Mouse (Mus musculus) midbrain, embryonic 11.5 days (tissue): Measurements from ENCODE around the gene Plekhg3. TPM values are rescaled to one million over a fixed set of nuclear protein-coding genes. Genes with fewer than 3 reads are reported as not detected.

Source experiments
- ATAC-seq: fragments of 200-750 bp; cut with Nextera tagmentation; 2 replicates; pipeline ENCODE4 v1.8.0; 2017; ENCODE audit warnings: moderate TSS enrichment, moderate library complexity; ENCODE audit not compliant: low FRiP score
- DNase-seq: peaks from one replicate; pipeline ENCODE4 v3.0.0; 2015; ENCODE audit warnings: low spot score; ENCODE audit errors: missing footprints
- H3K27ac ChIP-seq: fragments of 300-500 bp; sonication (generic); 2 replicates; pipeline ENCODE4 v1.5.1; 2014; ENCODE audit warnings: low read depth, low read length
- H3K27me3 ChIP-seq: fragments of 300-500 bp; sonication (generic); 2 replicates; pipeline ENCODE4 v1.6.1; 2014; ENCODE audit warnings: mild to moderate bottlenecking, low read length, moderate library complexity, mixed read lengths; ENCODE audit not compliant: control insufficient read depth, insufficient read depth
- H3K36me3 ChIP-seq: fragments of 300-500 bp; sonication (generic); 2 replicates; pipeline ENCODE4 v1.6.1; 2014; ENCODE audit warnings: mild to moderate bottlenecking, low read length, moderate library complexity, mixed read lengths; ENCODE audit not compliant: control insufficient read depth, insufficient read depth
- H3K4me1 ChIP-seq: fragments of 300-500 bp; sonication (generic); 2 replicates; pipeline ENCODE4 v1.6.1; 2014; ENCODE audit warnings: low read length; ENCODE audit not compliant: control insufficient read depth, insufficient read depth
- H3K4me2 ChIP-seq: fragments of 300-500 bp; sonication (generic); 2 replicates; pipeline ENCODE4 v1.6.1; 2014; ENCODE audit warnings: mild to moderate bottlenecking, moderate library complexity
- H3K4me3 ChIP-seq: fragments of 300-500 bp; sonication (generic); 2 replicates; pipeline ENCODE4 v1.5.1; 2014; ENCODE audit warnings: low read depth, low read length
- H3K9ac ChIP-seq: fragments of 300-500 bp; sonication (generic); 2 replicates; pipeline ENCODE4 v1.6.1; 2014; ENCODE audit warnings: low read length
- H3K9me3 ChIP-seq: fragments of 300-500 bp; sonication (generic); 2 replicates; pipeline ENCODE4 v1.6.1; 2016; ENCODE audit warnings: low read length; ENCODE audit not compliant: control insufficient read depth
- WGBS: fragments of 180-500 bp; shearing (Covaris S2); extraction: QIAGEN DNeasy Blood & Tissue Kit; methylation state at CpG from one replicate; pipeline ENCODE4 v1.1.7; 2014; 5-methylcytosine and 5-hydroxymethylcytosine counted together
- polyA plus RNA-seq: library from polyadenylated mRNA; unstranded; fragments of >200 nt; fragmentation: Nextera tagmentation; extraction: Ambion mirVana; gene quantifications from 2 replicates; pipeline ENCODE4 v1.2.1, GENCODE M21; 2014

Gene Plekhg3
- polyA plus RNA-seq, 1 experiment from 2014 or later = 1.3 TPM

DNA sequence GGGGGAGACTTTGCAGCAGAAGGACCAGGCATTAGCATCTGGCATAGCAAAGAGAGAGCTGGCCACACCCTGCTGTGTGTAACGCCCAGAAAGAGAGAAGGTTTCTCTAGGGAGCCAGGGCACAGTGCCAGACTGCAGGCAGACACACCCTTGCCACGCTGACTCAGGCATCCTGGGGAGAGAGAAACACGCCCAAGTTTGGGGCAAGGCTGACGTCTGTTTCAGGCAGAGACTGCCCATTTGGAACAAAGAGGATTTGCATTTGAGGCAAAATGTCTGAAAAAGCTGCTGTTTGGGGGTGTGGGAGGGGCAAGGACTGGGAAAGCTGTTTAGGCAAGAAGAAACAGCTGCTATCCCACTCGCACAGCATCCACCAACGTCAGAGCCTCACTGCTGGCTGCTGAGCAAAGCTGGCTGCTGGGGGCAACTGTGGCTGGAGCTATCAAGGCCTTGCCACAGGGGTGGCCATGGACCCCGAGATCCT lies 63.2 kb downstream of the Plekhg3 start:
- DNase-seq (no peak), ATAC-seq (0 out of 2 replicates have a peak, but pooled peaks have one; percentile 46)
- no peak overlapping the region for H3K4me2 ChIP-seq
- H3K9me3 ChIP-seq = no peaks in the 10 kb centered on the region
- H3K27ac ChIP-seq = no peak overlapping the region
- peak overlapping the region; percentile 30; the same call in 1 of the 2 replicates for H3K9ac ChIP-seq
- 15% methylated on average over 7 of the region's 7 CpGs for WGBS
- no peak overlapping the region for H3K4me3 ChIP-seq
- no peaks in the 10 kb centered on the region for H3K27me3 ChIP-seq
- peaks cover 4% of the 10 kb centered on the region; the same call in 1 of the 2 replicates for H3K4me1 ChIP-seq
- no peaks in the 10 kb centered on the region for H3K36me3 ChIP-seq

DNA sequence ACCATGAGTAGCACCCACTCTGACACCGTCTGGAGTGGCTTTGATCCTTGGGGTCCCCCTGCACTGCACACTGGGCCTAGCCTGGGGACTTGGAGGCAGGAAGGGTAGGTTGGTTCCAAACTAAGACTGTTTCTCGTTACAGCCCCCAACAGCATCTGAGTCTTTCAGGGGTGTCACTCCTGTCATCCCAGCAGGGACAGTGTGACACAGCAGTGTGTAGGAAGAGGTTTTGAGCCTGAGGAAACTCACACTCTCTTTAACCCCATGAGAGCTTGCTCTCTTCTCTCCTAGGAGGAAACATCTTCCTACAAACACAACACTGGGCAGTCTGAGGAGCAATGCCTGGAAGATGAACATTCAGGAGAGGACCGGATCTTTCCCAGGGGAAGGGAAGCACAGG lies 63.9 kb downstream of the Plekhg3 start:
- no peaks in the 10 kb centered on the region for H3K27me3 ChIP-seq
- ATAC-seq = 0 out of 2 replicates have a peak, but pooled peaks have one; percentile 27
- H3K9ac ChIP-seq = no peak overlapping the region
- DNase-seq = no peak
- no peak overlapping the region for H3K4me3 ChIP-seq
- H3K9me3 ChIP-seq = no peaks in the 10 kb centered on the region
- H3K36me3 ChIP-seq = no peaks in the 10 kb centered on the region
- no peak overlapping the region for H3K27ac ChIP-seq
- no peak overlapping the region for H3K4me2 ChIP-seq
- H3K4me1 ChIP-seq = peaks cover 4% of the 10 kb centered on the region; the same call in 1 of the 2 replicates
- 64% methylated on average over 3 of the region's 3 CpGs for WGBS

DNA sequence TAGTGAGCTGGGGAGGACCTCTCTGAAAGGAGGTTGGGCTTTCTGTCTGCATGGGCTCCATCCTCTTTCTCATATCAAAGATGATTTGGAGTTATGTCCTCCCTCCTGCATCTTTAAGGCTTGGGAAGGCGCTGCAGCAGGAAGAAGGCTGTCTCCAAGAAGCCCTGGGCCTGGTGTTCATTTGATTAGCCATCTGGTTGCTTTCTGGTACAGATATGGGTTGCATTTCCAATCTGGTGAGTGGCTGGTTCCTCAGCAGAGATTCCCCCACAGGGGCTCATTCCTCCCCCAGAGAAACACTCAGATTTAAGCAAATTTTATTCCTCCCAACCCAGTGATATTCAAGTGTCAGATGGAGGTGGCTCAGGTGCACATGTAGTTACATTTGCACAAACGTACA lies 65.1 kb downstream of the Plekhg3 start:
- H3K4me3 ChIP-seq = no peak overlapping the region
- no peak overlapping the region for H3K4me2 ChIP-seq
- 0 out of 2 replicates have a peak overlapping the region, but pooled peaks have one; percentile 22 for H3K9ac ChIP-seq
- ATAC-seq (no peak), DNase-seq (no peak)
- no peaks in the 10 kb centered on the region for H3K27me3 ChIP-seq
- H3K9me3 ChIP-seq = no peaks in the 10 kb centered on the region
- H3K27ac ChIP-seq = no peak overlapping the region
- H3K36me3 ChIP-seq = no peaks in the 10 kb centered on the region
- peaks cover 4% of the 10 kb centered on the region; the same call in 1 of the 2 replicates for H3K4me1 ChIP-seq
- 75% methylated on average over 2 of the region's 2 CpGs for WGBS

DNA sequence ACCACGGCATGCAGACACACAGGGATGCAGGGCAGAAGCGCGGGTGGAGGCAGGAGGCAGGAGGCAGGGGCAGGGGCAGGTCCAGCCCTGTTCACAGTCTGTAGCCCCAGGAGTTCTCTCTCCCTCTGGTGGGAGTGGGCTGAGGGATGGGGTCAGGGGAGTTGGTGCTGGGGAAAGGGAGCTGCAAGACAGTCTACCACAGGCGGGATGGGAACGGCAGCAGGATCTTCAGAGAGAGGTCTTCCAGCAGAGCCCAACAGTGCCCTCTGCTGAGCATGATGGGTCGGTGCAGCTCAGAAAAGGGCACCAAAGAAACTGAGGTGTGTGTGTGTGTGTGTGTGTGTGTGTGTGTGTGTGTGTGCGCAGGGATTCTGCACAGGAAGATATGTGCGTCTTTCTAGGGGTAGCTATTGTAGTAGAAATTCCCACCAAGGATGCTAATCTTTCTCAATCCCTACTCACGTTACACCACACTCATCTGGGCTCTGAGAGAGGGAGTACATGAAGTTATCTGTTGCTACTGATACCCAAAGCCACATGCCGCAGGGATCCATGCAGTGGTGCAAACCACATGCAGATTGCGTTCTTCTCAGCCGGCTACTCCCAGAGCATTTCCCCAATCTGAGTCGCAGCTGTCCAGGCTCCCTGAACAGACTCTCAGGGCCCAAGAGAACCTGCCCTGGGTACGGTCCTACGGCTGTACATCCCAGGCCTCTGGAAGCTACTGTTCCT lies 65.8 kb downstream of the Plekhg3 start:
- WGBS = 58% methylated on average over 15 of the region's 15 CpGs
- Histone ChIP-seq H3K9me3 (no peaks in the 10 kb centered on the region), H3K27ac (no peak overlapping the region), H3K4me2 (no peak overlapping the region), H3K36me3 (no peaks in the 10 kb centered on the region), H3K27me3 (no peaks in the 10 kb centered on the region), H3K4me1 (peaks cover 4% of the 10 kb centered on the region; the same call in 1 of the 2 replicates), H3K4me3 (no peak overlapping the region), H3K9ac (no peak overlapping the region)
- no peak; the same call in 1 of the 2 replicates for ATAC-seq
- peak; percentile 95 for DNase-seq

DNA sequence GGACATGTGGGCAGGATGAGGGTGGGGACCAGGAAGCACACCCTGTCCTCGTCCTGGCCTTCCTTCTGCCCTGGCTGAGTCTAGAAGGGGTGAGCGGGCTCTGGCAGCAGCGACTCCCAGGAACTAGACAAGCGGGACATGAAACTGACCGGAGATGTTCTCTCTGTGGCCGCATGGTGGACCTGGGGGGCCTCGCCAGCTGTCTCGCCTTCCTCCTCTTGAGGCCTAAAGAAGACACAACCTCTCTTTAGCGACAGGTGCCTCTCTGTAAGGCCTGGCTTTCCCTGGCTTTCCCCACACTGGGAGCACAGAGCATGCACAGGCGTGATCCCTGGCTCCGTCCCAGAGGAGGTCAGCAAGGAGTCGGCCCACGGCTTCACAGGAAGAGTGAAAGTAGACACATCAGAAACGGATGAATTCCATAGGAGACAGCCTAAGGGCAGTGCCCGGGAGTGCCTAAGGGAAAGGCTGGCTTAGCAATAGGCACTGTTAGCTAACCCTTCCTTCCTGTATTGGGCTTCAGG lies 66.9 kb downstream of the Plekhg3 start:
- no peaks in the 10 kb centered on the region for H3K27me3 ChIP-seq
- no peak overlapping the region for H3K4me3 ChIP-seq
- ATAC-seq (no peak), DNase-seq (no peak)
- no peak overlapping the region for H3K27ac ChIP-seq
- no peak overlapping the region for H3K4me2 ChIP-seq
- H3K9me3 ChIP-seq = no peaks in the 10 kb centered on the region
- 84% methylated on average over 15 of the region's 15 CpGs for WGBS
- peaks cover 4% of the 10 kb centered on the region; the same call in 1 of the 2 replicates for H3K4me1 ChIP-seq
- H3K9ac ChIP-seq = no peak overlapping the region
- H3K36me3 ChIP-seq = no peaks in the 10 kb centered on the region

DNA sequence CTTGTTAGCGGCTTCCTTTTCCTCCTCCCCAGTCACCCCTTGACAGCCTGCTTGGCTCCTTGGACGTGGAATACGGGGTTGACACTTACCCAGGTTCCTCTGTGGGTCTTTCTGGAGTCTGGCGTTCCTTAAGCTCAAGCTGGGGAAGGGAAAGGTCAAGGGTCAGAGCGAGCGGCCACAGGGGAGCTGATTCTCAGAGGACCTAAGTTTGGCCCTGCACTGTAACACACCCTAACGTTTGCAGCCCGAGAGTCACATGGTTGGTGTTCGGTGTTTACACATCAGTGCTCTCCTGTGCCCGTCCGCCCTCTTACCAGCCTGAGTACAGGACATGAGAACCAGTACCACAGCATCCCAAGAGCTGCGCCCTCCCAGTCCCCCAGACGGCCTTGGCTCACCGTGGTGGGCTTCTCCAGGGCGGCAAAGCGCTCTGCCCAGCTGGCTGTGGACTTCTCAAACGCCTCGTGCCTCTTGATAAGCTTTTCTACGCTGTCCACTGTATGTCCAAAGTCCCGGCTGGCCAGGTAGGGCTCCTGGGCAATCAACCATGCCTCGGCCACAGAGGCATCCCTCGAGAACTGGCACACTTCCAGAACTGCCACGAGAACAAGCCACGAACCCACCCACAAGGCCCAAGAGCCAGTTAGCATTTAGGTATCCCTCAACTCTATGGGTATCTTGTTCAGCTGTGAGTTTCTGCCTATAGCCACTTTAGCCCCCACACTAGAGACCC lies 67.7 kb downstream of the Plekhg3 start:
- Histone ChIP-seq H3K9me3 (no peaks in the 10 kb centered on the region), H3K27ac (no peak overlapping the region), H3K9ac (no peak overlapping the region), H3K4me3 (no peak overlapping the region), H3K4me1 (peaks cover 4% of the 10 kb centered on the region; the same call in 1 of the 2 replicates), H3K4me2 (no peak overlapping the region), H3K36me3 (no peaks in the 10 kb centered on the region), H3K27me3 (no peaks in the 10 kb centered on the region)
- DNase-seq = no peak
- ATAC-seq = no peak
- WGBS = 79% methylated on average over 24 of the region's 24 CpGs

DNA sequence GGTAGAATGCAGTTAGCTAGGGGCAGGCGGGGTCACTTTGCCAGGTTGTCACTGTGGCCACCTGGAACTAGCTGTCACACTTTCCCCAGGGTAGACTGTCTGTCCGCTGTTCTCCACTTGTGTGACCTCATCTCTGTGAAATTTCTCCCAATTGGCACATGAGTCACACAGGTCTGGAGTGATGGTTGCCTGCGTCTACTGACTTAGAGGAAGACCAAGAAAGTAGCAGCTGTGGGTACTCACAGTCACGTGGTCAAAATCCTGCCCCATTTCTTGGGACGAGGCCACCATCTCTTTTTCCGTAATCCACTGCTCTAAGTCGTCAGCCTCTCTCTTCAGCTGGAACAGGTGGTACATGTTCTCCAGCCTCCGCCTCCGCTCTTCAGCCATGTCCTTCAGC lies 73.1 kb downstream of the Plekhg3 start:
- WGBS = 95% methylated on average over 9 of the region's 9 CpGs
- no peak overlapping the region for H3K27ac ChIP-seq
- H3K4me3 ChIP-seq = no peak overlapping the region
- H3K27me3 ChIP-seq = no peaks in the 10 kb centered on the region
- no peaks in the 10 kb centered on the region for H3K9me3 ChIP-seq
- no peaks in the 10 kb centered on the region for H3K36me3 ChIP-seq
- no peaks in the 10 kb centered on the region for H3K4me1 ChIP-seq
- no peak overlapping the region for H3K9ac ChIP-seq
- no peak for ATAC-seq
- H3K4me2 ChIP-seq = no peak overlapping the region
- DNase-seq = no peak

DNA sequence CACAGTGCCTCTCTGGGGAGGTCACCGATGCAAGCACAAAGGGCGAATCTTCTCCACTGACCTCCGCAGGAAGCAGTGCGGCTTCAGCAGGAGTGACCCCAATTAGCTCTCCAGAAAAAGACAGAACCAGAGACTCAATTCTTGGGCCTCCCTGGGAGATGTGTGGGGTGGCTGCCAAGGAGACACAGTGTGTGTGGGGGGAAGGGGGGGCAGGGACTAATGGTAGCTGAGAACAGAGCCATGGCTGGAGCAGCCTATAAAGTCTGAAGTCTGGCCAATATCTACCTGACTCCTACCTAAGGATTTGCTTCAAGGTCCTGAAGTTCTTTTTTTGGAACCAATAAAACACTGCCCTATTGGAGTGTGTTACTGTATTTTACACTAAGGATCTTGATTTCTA lies 73.9 kb downstream of the Plekhg3 start:
- ATAC-seq = no peak
- H3K27me3 ChIP-seq = no peaks in the 10 kb centered on the region
- 65% methylated on average over 4 of the region's 4 CpGs for WGBS

DNA sequence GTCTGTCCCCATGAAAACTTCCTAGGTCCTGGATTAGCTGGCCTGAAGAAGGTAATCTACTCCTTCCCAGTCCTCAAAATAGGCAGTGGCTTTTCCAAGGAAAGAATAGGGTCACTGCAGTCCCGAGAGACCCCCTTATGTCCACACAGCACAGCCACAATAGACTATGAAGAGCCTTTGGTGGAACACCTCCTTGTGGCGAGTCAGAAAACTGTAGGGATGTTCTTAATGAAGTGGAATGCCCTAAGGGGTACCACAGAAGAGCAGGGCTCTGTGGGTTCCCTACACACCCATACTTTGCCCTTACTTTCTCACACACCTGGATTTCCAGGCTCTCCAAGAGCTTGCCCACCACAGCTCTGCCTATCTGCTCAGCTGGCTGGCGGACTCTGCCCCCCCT lies 75.1 kb downstream of the Plekhg3 start:
- DNase-seq = peak; percentile 10
- no peak overlapping the region for H3K4me2 ChIP-seq
- H3K4me3 ChIP-seq = no peak overlapping the region
- H3K9me3 ChIP-seq = no peaks in the 10 kb centered on the region
- no peak overlapping the region for H3K9ac ChIP-seq
- no peaks in the 10 kb centered on the region for H3K36me3 ChIP-seq
- H3K27ac ChIP-seq = no peak overlapping the region
- no peaks in the 10 kb centered on the region for H3K4me1 ChIP-seq
- WGBS = 63% methylated on average over 3 of the region's 3 CpGs
- no peak for ATAC-seq
- no peaks in the 10 kb centered on the region for H3K27me3 ChIP-seq

More for the DNA sequence above, 73.9 kb downstream of the Plekhg3 start:
- Histone ChIP-seq H3K4me3 (no peak overlapping the region), H3K9me3 (no peaks in the 10 kb centered on the region), H3K4me2 (no peak overlapping the region), H3K4me1 (no peaks in the 10 kb centered on the region), H3K9ac (no peak overlapping the region), H3K36me3 (no peaks in the 10 kb centered on the region), H3K27ac (no peak overlapping the region)
- peak; percentile 69 for DNase-seq
